Mouse (Mus musculus) lung, postnatal 0 days (tissue): Measurements from ENCODE around the gene Rora.

Source experiments
- CTCF ChIP-seq: IDR thresholded peaks from 2 replicates; pipeline ENCODE4 v1.5.1; 2016; ENCODE audit warnings: antibody characterized with exemption, mild to moderate bottlenecking
- EP300 ChIP-seq: IDR thresholded peaks from 2 replicates; pipeline ENCODE4 v1.6.1; 2016; ENCODE audit warnings: antibody characterized with exemption, mild to moderate bottlenecking, control low read depth

- TF ChIP-seq CTCF = peak; percentile 44
- TF ChIP-seq EP300 = no peak
Measured at GRCm38 (mm10) chr9:69320635-69321027, 667.0 kb downstream of the Rora start.
